Mouse (Mus musculus) limb, embryonic 13.5 days (tissue): Measurements from ENCODE around the gene Cript. TPM values are rescaled to one million over a fixed set of nuclear protein-coding genes. Genes with fewer than 3 reads are reported as not detected.
"Not testable (repeated sequence)": the region's sequence is repeated elsewhere in the genome, so short reads cannot be mapped to it uniquely, and the experiment has no call there.

Experiments
- ATAC-seq: fragments of 200-750 bp; cut with Nextera tagmentation; 2 replicates; pipeline ENCODE4 v1.8.0; 2017; ENCODE audit warnings: low read depth, moderate number of reproducible peaks, moderate TSS enrichment; ENCODE audit not compliant: low FRiP score
- H3K27ac ChIP-seq: fragments of 300-500 bp; sonication (generic); 2 replicates; pipeline ENCODE4 v1.5.1; 2015; ENCODE audit warnings: inconsistent platforms, mild to moderate bottlenecking, moderate library complexity
- H3K27me3 ChIP-seq: fragments of 300-500 bp; sonication (generic); 2 replicates; pipeline ENCODE4 v1.6.1; 2015; ENCODE audit warnings: mild to moderate bottlenecking, inconsistent platforms
- H3K36me3 ChIP-seq: fragments of 300-500 bp; sonication (generic); 2 replicates; pipeline ENCODE4 v1.6.1; 2015; ENCODE audit warnings: inconsistent platforms, mild to moderate bottlenecking, moderate library complexity
- H3K4me1 ChIP-seq: fragments of 300-500 bp; sonication (generic); 2 replicates; pipeline ENCODE4 v1.6.1; 2015; ENCODE audit warnings: inconsistent platforms
- H3K4me2 ChIP-seq: fragments of 300-500 bp; sonication (generic); replicated peaks from 2 replicates; pipeline ENCODE4 v1.6.1; 2015; ENCODE audit warnings: inconsistent platforms, mild to moderate bottlenecking, moderate library complexity
- H3K4me3 ChIP-seq: fragments of 300-500 bp; sonication (generic); 2 replicates; pipeline ENCODE4 v1.5.1; 2015; ENCODE audit warnings: moderate library complexity, mild to moderate bottlenecking, inconsistent platforms
- H3K9ac ChIP-seq: fragments of 300-500 bp; sonication (generic); 2 replicates; pipeline ENCODE4 v1.6.1; 2015; ENCODE audit warnings: mild to moderate bottlenecking, inconsistent platforms
- H3K9me3 ChIP-seq: fragments of 300-500 bp; sonication (generic); 2 replicates; pipeline ENCODE4 v1.6.1; 2016; ENCODE audit warnings: inconsistent platforms
- WGBS: fragments of 180-500 bp; shearing (Covaris S2); methylation state at CpG from one replicate; pipeline ENCODE4 v1.1.7; 2015; 5-methylcytosine and 5-hydroxymethylcytosine counted together
- polyA plus RNA-seq: library from polyadenylated mRNA; unstranded; fragments of >200 nt; fragmentation: Nextera tagmentation; extraction: Ambion mirVana; gene quantifications from 2 replicates; pipeline ENCODE4 v1.2.1, GENCODE M21; 2015

Gene Cript
- polyA plus RNA-seq, 1 experiment from 2014 or later: 140 TPM

DNA sequence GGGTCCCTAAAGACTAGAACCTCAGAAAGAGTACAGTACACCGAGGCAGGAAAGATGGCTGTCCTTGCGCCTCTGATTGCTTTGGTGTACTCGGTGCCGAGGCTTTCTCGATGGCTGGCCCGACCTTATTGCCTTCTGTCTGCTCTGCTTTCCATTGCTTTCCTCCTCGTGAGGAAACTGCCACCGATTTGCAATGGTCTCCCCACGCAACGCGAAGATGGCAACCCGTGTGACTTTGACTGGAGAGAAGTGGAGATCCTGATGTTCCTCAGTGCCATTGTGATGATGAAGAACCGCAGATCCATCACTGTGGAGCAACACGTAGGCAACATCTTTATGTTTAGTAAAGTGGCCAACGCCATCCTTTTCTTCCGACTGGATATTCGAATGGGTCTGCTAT lies 52.9 kb downstream of the Cript start:
- H3K27me3 ChIP-seq, H3K9ac ChIP-seq, H3K9me3 ChIP-seq, H3K4me1 ChIP-seq, H3K27ac ChIP-seq, H3K36me3 ChIP-seq, H3K4me2 ChIP-seq, ATAC-seq, H3K4me3 ChIP-seq: not testable (repeated sequence)
- WGBS: 94% methylated on average over 17 of the region's 17 CpGs

DNA sequence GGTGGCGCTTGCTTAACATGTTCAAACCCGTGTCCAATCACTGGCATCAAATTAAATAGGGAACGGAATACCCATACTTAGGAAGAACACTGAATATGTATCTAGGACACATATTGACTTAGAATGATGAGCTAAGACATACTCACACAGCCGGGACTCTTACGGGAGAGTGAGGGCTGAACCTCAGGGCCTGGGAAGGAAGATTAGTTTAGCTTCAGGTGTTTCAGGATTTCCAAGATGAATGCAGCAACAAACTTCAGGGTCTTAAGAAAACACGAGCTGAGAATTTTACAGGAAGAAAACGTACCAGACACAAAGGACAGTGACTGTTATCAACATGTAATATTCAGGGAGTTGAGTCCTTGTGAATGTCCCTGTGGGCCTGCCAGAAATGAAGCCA lies 55.4 kb downstream of the Cript start:
- WGBS: 87% methylated on average over 7 of the region's 7 CpGs
- no peak overlapping the region for H3K4me3 ChIP-seq
- no peaks in the 10 kb centered on the region for H3K27me3 ChIP-seq
- no peak overlapping the region for H3K27ac ChIP-seq
- ATAC-seq: no peak
- H3K36me3 ChIP-seq: no peaks in the 10 kb centered on the region
- no peaks in the 10 kb centered on the region for H3K9me3 ChIP-seq
- H3K4me1 ChIP-seq: no peaks in the 10 kb centered on the region
- H3K9ac ChIP-seq: no peak overlapping the region
- no peak overlapping the region for H3K4me2 ChIP-seq

GRCm38 (mm10) chr17:87082547-87082946 lies 57.2 kb downstream of the Cript start:
- Histone ChIP-seq H3K4me3 (no peak overlapping the region), H3K27me3 (no peaks in the 10 kb centered on the region), H3K4me1 (no peaks in the 10 kb centered on the region), H3K9ac (no peak overlapping the region), H3K27ac (no peak overlapping the region), H3K4me2 (no peak overlapping the region), H3K36me3 (no peaks in the 10 kb centered on the region), H3K9me3 (no peaks in the 10 kb centered on the region)
- no peak for ATAC-seq
- 73% methylated on average over 4 of the region's 4 CpGs for WGBS

DNA sequence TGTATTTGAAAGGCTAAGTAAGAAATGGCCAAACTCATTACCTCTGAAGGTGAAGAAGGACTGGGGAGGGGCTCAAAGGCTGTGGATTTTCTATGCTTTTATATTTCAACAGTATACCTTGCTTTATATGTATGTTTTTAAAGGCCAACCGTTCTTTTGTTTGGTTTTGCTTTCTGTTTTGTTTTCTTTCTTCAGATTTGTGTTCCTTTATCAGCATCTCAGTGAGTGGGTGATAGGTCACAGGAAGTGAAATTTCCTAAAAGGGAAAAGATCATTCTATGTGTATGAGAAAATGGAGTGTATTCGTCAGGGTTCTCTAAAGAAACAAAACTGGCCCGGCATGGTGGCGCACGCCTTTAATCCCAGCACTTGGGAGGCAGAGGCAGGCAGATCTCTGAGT lies 58.3 kb downstream of the Cript start:
- ATAC-seq: no peak
- Histone ChIP-seq H3K4me2 (no peak overlapping the region), H3K4me3 (no peak overlapping the region), H3K27me3 (no peaks in the 10 kb centered on the region), H3K9ac (no peak overlapping the region), H3K27ac (no peak overlapping the region), H3K9me3 (no peaks in the 10 kb centered on the region), H3K4me1 (no peaks in the 10 kb centered on the region), H3K36me3 (no peaks in the 10 kb centered on the region)
- WGBS: 88% methylated on average over 5 of the region's 5 CpGs

Other genes with a start within 250 kb of the Cript start
- not detected in 2 replicates for gene Tmem247, start 108.2 kb upstream of the Cript start, polyA plus RNA-seq
- not detected in 2 replicates for gene Atp6v1e2, start 77.7 kb upstream of the Cript start, polyA plus RNA-seq
- gene Rhoq, start 62.5 kb upstream of the Cript start, polyA plus RNA-seq: 22.1 and 24.6 TPM in 2 replicates
- 29.2 and 30.6 TPM in 2 replicates for gene Pigf, start 144 bp upstream of the Cript start, polyA plus RNA-seq
- gene Socs5, start 82.1 kb downstream of the Cript start, polyA plus RNA-seq: 15.9 and 16.2 TPM in 2 replicates
- gene Mcfd2, start 240.4 kb downstream of the Cript start, polyA plus RNA-seq: 85.3 TPM in 2 replicates